Mouse (Mus musculus): Measurements from ENCODE around the gene Gstt1. TPM values are rescaled to one million over a fixed set of nuclear protein-coding genes. Genes with fewer than 3 reads are reported as not detected.

Gstt1 gene
- polyA plus RNA-seq, 1 experiment from 2014 or later: 19.7 TPM

GRCm38 (mm10) chr10:75789081-75789735 is 9.2 kb downstream of the Gstt1 start:
- ATAC-seq (ENCODE audit: low FRiP score, low TSS enrichment): no peak
- Histone ChIP-seq H3K4me2 (replicated peaks; ENCODE audit: low read depth, low read length) (no peak overlapping the region), H3K9me3 (ENCODE audit: low read length) (no peaks in the 10 kb centered on the region), H3K9ac (replicated peaks; ENCODE audit: low read length) (no peak overlapping the region), H3K4me3 (ENCODE audit: low read length) (no peak overlapping the region), H3K36me3 (ENCODE audit: insufficient read depth, low read length) (no peaks in the 10 kb centered on the region), H3K27ac (ENCODE audit: low read length) (no peak overlapping the region), H3K4me1 (ENCODE audit: insufficient read depth, low read length) (no peaks in the 10 kb centered on the region), H3K27me3 (ENCODE audit: insufficient read depth, low read length) (no peaks in the 10 kb centered on the region)
- 86% methylated on average over 6 of the region's 6 CpGs for WGBS

DNA sequence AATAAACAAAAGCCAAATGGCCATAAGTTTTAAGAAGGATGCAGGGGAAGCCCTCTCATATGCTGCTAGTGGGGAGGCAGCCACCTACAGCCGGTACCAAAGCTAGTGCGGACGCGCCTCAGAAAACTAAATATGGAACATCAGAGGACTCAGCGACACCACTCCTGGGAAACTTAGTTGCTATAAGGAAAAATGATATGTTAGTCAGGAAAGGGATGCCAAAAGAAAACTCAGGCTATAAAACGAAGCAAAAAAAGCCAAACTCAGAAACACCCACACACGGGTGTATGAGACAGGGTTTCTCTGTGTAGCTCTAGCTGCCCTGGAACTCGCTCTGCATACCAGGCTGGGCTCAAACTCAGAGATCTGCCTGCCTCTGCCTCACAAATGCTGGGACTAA is 10.1 kb downstream of the Gstt1 start:
- no peak overlapping the region for H3K4me2 ChIP-seq (replicated peaks; ENCODE audit: low read depth, low read length)
- no peak overlapping the region for H3K4me3 ChIP-seq (ENCODE audit: low read length)
- no peaks in the 10 kb centered on the region for H3K9me3 ChIP-seq (ENCODE audit: low read length)
- H3K27ac ChIP-seq (ENCODE audit: low read length): no peak overlapping the region
- no peak overlapping the region for H3K9ac ChIP-seq (replicated peaks; ENCODE audit: low read length)
- no peaks in the 10 kb centered on the region for H3K27me3 ChIP-seq (ENCODE audit: insufficient read depth, low read length)
- H3K4me1 ChIP-seq (ENCODE audit: insufficient read depth, low read length): no peaks in the 10 kb centered on the region
- no peaks in the 10 kb centered on the region for H3K36me3 ChIP-seq (ENCODE audit: insufficient read depth, low read length)
- no peak for ATAC-seq (ENCODE audit: low FRiP score, low TSS enrichment)
- WGBS: 84% methylated on average over 8 of the region's 8 CpGs

GRCm38 (mm10) chr10:75785442-75785841 is 12.9 kb downstream of the Gstt1 start:
- Histone ChIP-seq H3K9me3 (ENCODE audit: low read length) (no peaks in the 10 kb centered on the region), H3K4me3 (ENCODE audit: low read length) (no peak overlapping the region), H3K4me1 (ENCODE audit: insufficient read depth, low read length) (0 out of 2 replicates have a peak, but pooled peaks cover 4% of the 10 kb centered on the region), H3K36me3 (ENCODE audit: insufficient read depth, low read length) (no peaks in the 10 kb centered on the region), H3K27ac (ENCODE audit: low read length) (no peak overlapping the region), H3K27me3 (ENCODE audit: insufficient read depth, low read length) (no peaks in the 10 kb centered on the region), H3K9ac (replicated peaks; ENCODE audit: low read length) (no peak overlapping the region), H3K4me2 (replicated peaks; ENCODE audit: low read depth, low read length) (no peak overlapping the region)
- no peak for ATAC-seq (ENCODE audit: low FRiP score, low TSS enrichment)
- 71% methylated on average over 1 of the region's 1 CpGs for WGBS

DNA sequence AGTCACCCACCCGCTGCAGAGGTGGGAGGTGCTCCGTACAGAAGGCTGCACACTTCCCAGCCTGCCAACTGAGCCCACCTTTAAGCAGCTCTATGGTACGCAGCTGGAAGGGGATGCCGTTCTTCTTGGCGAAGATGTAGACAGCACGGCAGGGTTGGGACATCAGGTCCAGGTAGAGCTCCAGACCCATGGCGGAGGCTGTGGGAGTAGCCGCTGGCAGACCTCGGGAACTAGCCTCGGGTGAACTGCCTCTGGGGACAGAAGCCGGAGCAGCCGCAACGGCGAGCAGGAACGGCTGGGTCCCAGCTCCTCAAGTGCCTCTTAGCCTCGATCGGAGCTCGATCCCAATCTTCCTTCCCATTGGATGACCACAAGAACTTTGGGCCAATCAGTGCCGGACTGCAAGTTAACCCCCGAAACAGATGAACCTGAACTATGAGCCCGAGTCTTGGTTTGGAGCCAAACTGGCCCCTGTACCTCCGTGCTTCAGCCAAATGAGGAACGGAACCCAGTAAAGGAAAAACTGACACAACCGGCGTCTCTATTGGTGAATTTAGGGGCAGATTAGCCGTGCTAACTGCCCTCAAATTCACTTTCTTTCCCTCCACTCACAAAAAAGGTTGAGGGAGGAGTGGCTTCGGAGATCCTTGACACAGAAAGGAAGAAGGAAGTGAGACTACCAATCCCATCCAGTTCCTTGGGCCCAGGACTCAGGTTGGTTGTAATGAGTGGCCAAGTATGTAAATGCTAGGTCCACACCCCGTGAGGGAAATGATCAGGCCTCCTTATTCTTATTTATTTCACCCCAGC is 17.4 kb downstream of the Gstt1 start, which contains the start of the genes Gm20441 and Gstt3:
Gm20441 (minus strand) TSS at position 186 of the 810 bp plus-strand sequence.
Gstt3 (minus strand) TSS at position 646 of the 810 bp plus-strand sequence.
- under 1% methylated on average over 28 of the region's 28 CpGs for WGBS

GRCm38 (mm10) chr10:75779206-75780174 is 18.9 kb downstream of the Gstt1 start:
- peak overlapping the region; percentile 40 for H3K9ac ChIP-seq (replicated peaks; ENCODE audit: low read length)
- H3K27me3 ChIP-seq (ENCODE audit: insufficient read depth, low read length): peaks cover 7% of the 10 kb centered on the region; the same call in 1 of the 2 replicates
- H3K36me3 ChIP-seq (ENCODE audit: insufficient read depth, low read length): no peaks in the 10 kb centered on the region
- H3K4me3 ChIP-seq (ENCODE audit: low read length): peak overlapping the region; percentile 53
- peak; percentile 25; the same call in 1 of the 2 replicates for ATAC-seq (ENCODE audit: low FRiP score, low TSS enrichment)
- peak overlapping the region; percentile 90 for H3K27ac ChIP-seq (ENCODE audit: low read length)
- peaks cover 12% of the 10 kb centered on the region for H3K4me1 ChIP-seq (ENCODE audit: insufficient read depth, low read length)
- 31% methylated on average over 15 of the region's 15 CpGs for WGBS
- H3K4me2 ChIP-seq (replicated peaks; ENCODE audit: low read depth, low read length): peak overlapping the region; percentile 78
- peaks cover 3% of the 10 kb centered on the region; the same call in 1 of the 2 replicates for H3K9me3 ChIP-seq (ENCODE audit: low read length)

More for the DNA sequence above, 17.4 kb downstream of the Gstt1 start, which contains the start of the genes Gm20441 and Gstt3:
- peaks cover 7% of the 10 kb centered on the region; the same call in 1 of the 2 replicates for H3K27me3 ChIP-seq (ENCODE audit: insufficient read depth, low read length)
- H3K27ac ChIP-seq (ENCODE audit: low read length): peak within 1 kb of the TSS; percentile 90
- peaks cover 3% of the 10 kb centered on the region; the same call in 1 of the 2 replicates for H3K9me3 ChIP-seq (ENCODE audit: low read length)
- H3K9ac ChIP-seq (replicated peaks; ENCODE audit: low read length): peak within 1 kb of the TSS; percentile 69
- peaks cover 12% of the 10 kb centered on the region for H3K4me1 ChIP-seq (ENCODE audit: insufficient read depth, low read length)
- no peaks in the 10 kb centered on the region for H3K36me3 ChIP-seq (ENCODE audit: insufficient read depth, low read length)
- peak within 1 kb of the TSS; percentile 53 for H3K4me3 ChIP-seq (ENCODE audit: low read length)
- peak; percentile 88 for ATAC-seq (ENCODE audit: low FRiP score, low TSS enrichment)
- H3K4me2 ChIP-seq (replicated peaks; ENCODE audit: low read depth, low read length): peak within 1 kb of the TSS; percentile 78

- Histone ChIP-seq H3K9ac (replicated peaks; ENCODE audit: low read length) (no peak overlapping the region), H3K4me1 (ENCODE audit: insufficient read depth, low read length) (peaks cover 12% of the 10 kb centered on the region), H3K4me3 (ENCODE audit: low read length) (no peak overlapping the region), H3K27me3 (ENCODE audit: insufficient read depth, low read length) (peaks cover 7% of the 10 kb centered on the region; the same call in 1 of the 2 replicates), H3K4me2 (replicated peaks; ENCODE audit: low read depth, low read length) (no peak overlapping the region), H3K36me3 (ENCODE audit: insufficient read depth, low read length) (no peaks in the 10 kb centered on the region), H3K9me3 (ENCODE audit: low read length) (peaks cover 3% of the 10 kb centered on the region; the same call in 1 of the 2 replicates), H3K27ac (ENCODE audit: low read length) (no peak overlapping the region)
- 76% methylated on average over 2 of the region's 2 CpGs for WGBS
- ATAC-seq (ENCODE audit: low FRiP score, low TSS enrichment): no peak
Measured at GRCm38 (mm10) chr10:75777885-75778284, 20.5 kb downstream of the Gstt1 start.

GRCm38 (mm10) chr10:75776562-75776961 is 21.8 kb downstream of the Gstt1 start:
- no peak overlapping the region for H3K4me3 ChIP-seq (ENCODE audit: low read length)
- H3K36me3 ChIP-seq (ENCODE audit: insufficient read depth, low read length): no peaks in the 10 kb centered on the region
- H3K4me2 ChIP-seq (replicated peaks; ENCODE audit: low read depth, low read length): no peak overlapping the region
- 93% methylated on average over 6 of the region's 6 CpGs for WGBS
- H3K27ac ChIP-seq (ENCODE audit: low read length): no peak overlapping the region
- peaks cover 3% of the 10 kb centered on the region; the same call in 1 of the 2 replicates for H3K9me3 ChIP-seq (ENCODE audit: low read length)
- no peak overlapping the region for H3K9ac ChIP-seq (replicated peaks; ENCODE audit: low read length)
- ATAC-seq (ENCODE audit: low FRiP score, low TSS enrichment): no peak
- H3K4me1 ChIP-seq (ENCODE audit: insufficient read depth, low read length): peaks cover 20% of the 10 kb centered on the region
- H3K27me3 ChIP-seq (ENCODE audit: insufficient read depth, low read length): peaks cover 7% of the 10 kb centered on the region; the same call in 1 of the 2 replicates

DNA sequence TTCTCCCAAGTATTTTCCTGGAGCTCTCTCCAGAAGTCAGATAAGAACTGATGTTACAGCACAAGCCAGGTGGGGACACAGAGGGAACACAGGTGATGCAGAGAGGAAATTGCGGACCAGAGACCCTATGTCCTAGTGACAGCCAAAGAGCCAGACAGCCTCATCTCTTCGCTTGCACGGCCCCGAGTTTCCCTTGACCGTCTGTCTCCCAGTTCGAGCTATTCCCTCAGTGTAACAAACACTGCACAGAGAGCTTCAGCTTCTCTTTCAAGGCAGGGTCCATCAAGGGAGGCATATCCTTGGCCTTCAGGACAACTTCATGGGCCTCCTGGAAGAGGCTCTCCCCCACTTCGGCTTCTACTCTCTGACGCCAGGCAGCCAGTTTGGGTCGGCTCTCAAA is 23.8 kb downstream of the Gstt1 start:
- Histone ChIP-seq H3K9me3 (ENCODE audit: low read length) (peaks cover 3% of the 10 kb centered on the region; the same call in 1 of the 2 replicates), H3K36me3 (ENCODE audit: insufficient read depth, low read length) (no peaks in the 10 kb centered on the region), H3K4me3 (ENCODE audit: low read length) (no peak overlapping the region), H3K4me1 (ENCODE audit: insufficient read depth, low read length) (peaks cover 9% of the 10 kb centered on the region), H3K27ac (ENCODE audit: low read length) (no peak overlapping the region), H3K9ac (replicated peaks; ENCODE audit: low read length) (no peak overlapping the region), H3K4me2 (replicated peaks; ENCODE audit: low read depth, low read length) (no peak overlapping the region), H3K27me3 (ENCODE audit: insufficient read depth, low read length) (0 out of 2 replicates have a peak, but pooled peaks cover 4% of the 10 kb centered on the region)
- WGBS: 82% methylated on average over 9 of the region's 9 CpGs
- ATAC-seq (ENCODE audit: low FRiP score, low TSS enrichment): no peak

DNA sequence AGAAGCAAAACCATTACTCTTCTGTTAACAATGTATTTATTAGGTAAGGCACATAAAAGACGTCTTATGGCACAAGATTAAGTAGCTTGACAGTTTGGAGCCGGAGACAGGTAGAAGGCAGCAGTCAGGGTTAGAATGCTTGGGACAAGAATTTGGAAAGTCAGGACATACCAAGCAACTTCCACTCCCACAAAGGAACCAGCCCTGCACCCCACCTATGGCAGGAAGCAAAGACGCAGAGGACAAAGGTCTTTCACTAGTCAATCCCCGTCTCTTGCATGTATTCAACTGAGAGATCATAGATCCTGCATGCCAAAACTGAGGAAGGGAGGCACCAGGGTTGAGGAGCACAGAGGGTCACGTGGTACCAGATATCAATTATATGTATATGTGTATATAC is 24.3 kb downstream of the Gstt1 start:
- 87% methylated on average over 5 of the region's 5 CpGs for WGBS
- no peaks in the 10 kb centered on the region for H3K36me3 ChIP-seq (ENCODE audit: insufficient read depth, low read length)
- no peak overlapping the region for H3K27ac ChIP-seq (ENCODE audit: low read length)
- H3K9me3 ChIP-seq (ENCODE audit: low read length): peaks cover 3% of the 10 kb centered on the region; the same call in 1 of the 2 replicates
- no peak overlapping the region for H3K9ac ChIP-seq (replicated peaks; ENCODE audit: low read length)
- peaks cover 7% of the 10 kb centered on the region for H3K4me1 ChIP-seq (ENCODE audit: insufficient read depth, low read length)
- no peak overlapping the region for H3K4me3 ChIP-seq (ENCODE audit: low read length)
- H3K27me3 ChIP-seq (ENCODE audit: insufficient read depth, low read length): 0 out of 2 replicates have a peak, but pooled peaks cover under 1% of the 10 kb centered on the region
- no peak overlapping the region for H3K4me2 ChIP-seq (replicated peaks; ENCODE audit: low read depth, low read length)
- ATAC-seq (ENCODE audit: low FRiP score, low TSS enrichment): no peak
